11 mouse cellular contexts compared by ENCODE assay signal in genomic region chr2:149828911-149829310, GRCm38 (mm10). TPM values are rescaled to one million over a fixed set of nuclear protein-coding genes. Genes with fewer than 3 reads are reported as not detected.
DNase-seq lines count a peak whose midpoint lies in the region; ATAC-seq and TF ChIP-seq lines count a peak whose summit lies in the region.
"Had no signal": no experiment of that assay in that cellular context is flagged by ENCODE, and none has a peak within 500 bp of the region (broad histone marks: within the 10 kb centered on the region; RNA-seq: fewer than 3 reads in every experiment).

Gene Syndig1 (plus strand): TSS chr2:149829211.

- H3K27ac ChIP-seq in heart, embryonic 13.5 days (replicated peaks), result no peak within 1 kb of the TSS
- H3K27ac ChIP-seq in ES-E14 (ENCODE audit: insufficient read depth, low read depth, low read length, poor library complexity, severe bottlenecking), result no peak within 1 kb of the TSS
- H3K27ac ChIP-seq in hindbrain, embryonic 12.5 days, result no peak within 1 kb of the TSS
- no peak within 1 kb of the TSS for H3K27ac ChIP-seq in limb, embryonic 14.5 days (replicated peaks; ENCODE audit: low read depth, low read length)

- no peaks in the 10 kb centered on the region for H3K36me3 ChIP-seq in heart, embryonic 13.5 days
- H3K36me3 ChIP-seq in ES-E14 (ENCODE audit: control insufficient read depth, insufficient read depth, low read length, poor library complexity, severe bottlenecking), result no peaks in the 10 kb centered on the region
- no peaks in the 10 kb centered on the region for H3K36me3 ChIP-seq in hindbrain, embryonic 12.5 days
- no peaks in the 10 kb centered on the region for H3K36me3 ChIP-seq in limb, embryonic 14.5 days (ENCODE audit: control insufficient read depth, insufficient read depth, low read length)

- in situ Hi-C loops in ES-E14 (cut with MboI; ENCODE audit: low sequenced_read_pairs in 2 of 2, unreplicated experiment in 2 of 2), result no loop called here

- H3K4me3 ChIP-seq in heart, embryonic 13.5 days, result peak within 1 kb of the TSS; percentile 66
- peak within 1 kb of the TSS; percentile 78 to 84 for H3K4me3 ChIP-seq in ES-E14 (ENCODE audit: insufficient read depth in 1 of 2, low read depth in 1 of 2, low read length in 2 of 2, poor library complexity in 1 of 2, severe bottlenecking in 1 of 2)
- peak within 1 kb of the TSS; percentile 65 for H3K4me3 ChIP-seq in hindbrain, embryonic 12.5 days
- peak within 1 kb of the TSS; percentile 61 for H3K4me3 ChIP-seq in limb, embryonic 14.5 days (replicated peaks; ENCODE audit: low read length)
- H3K4me3 ChIP-seq: myocyte had no signal

- no peak for ATAC-seq in heart, embryonic 13.5 days (ENCODE audit: extremely low read depth, insufficient number of reproducible peaks, low FRiP score, low TSS enrichment)
- no peak for ATAC-seq in hindbrain, embryonic 12.5 days (ENCODE audit: low FRiP score)
- no peak for ATAC-seq in limb, embryonic 14.5 days (ENCODE audit: low FRiP score, low read depth)
- ATAC-seq in megakaryocyte, adult 5-6 weeks (ENCODE audit: poor library complexity, severe bottlenecking), result no peak

- no peak for DNase-seq in heart, postnatal 4 days
- DNase-seq in ES-E14 (ENCODE audit: low read depth, low spot score), result no peak
- no peak for DNase-seq in limb, embryonic 14.5 days (ENCODE audit: low spot score)
- DNase-seq in ovary, postnatal 14 days (ENCODE audit: low spot score), result no peak
- DNase-seq in thymus, adult 18-20 months, result no peak

- 56% methylated on average over 2 of the region's 2 CpGs for WGBS in heart, embryonic 13.5 days
- 80% methylated on average over 2 of the region's 2 CpGs for whole genome bisulfite sequencing in hindbrain, embryonic 12.5 days
- WGBS in limb, embryonic 14.5 days, result 75% methylated on average over 2 of the region's 2 CpGs

- peak within 1 kb of the TSS; percentile 80; the same call in 1 of the 2 replicates for H3K9ac ChIP-seq in heart, embryonic 13.5 days
- peak within 1 kb of the TSS; percentile 70 for H3K9ac ChIP-seq in ES-E14 (ENCODE audit: insufficient read depth, low read depth, low read length, poor library complexity, severe bottlenecking)
- H3K9ac ChIP-seq in hindbrain, embryonic 12.5 days, result peak within 1 kb of the TSS; percentile 78; the same call in 1 of the 2 replicates
- H3K9ac ChIP-seq in limb, embryonic 14.5 days (ENCODE audit: low read depth, low read length, severe bottlenecking), result peak within 1 kb of the TSS; percentile 59

- H3K4me1 ChIP-seq in heart, embryonic 13.5 days, result peaks cover 22% of the 10 kb centered on the region
- peaks cover 0 to 6% of the 10 kb centered on the region in 2 experiments; a peak in 2 of 4 replicates for H3K4me1 ChIP-seq in ES-E14 (ENCODE audit: control insufficient read depth in 2 of 2, insufficient read depth in 2 of 2, low read length in 2 of 2, poor library complexity in 1 of 2)
- H3K4me1 ChIP-seq in hindbrain, embryonic 12.5 days, result peaks cover 13% of the 10 kb centered on the region
- peaks cover 14% of the 10 kb centered on the region; the same call in 1 of the 2 replicates for H3K4me1 ChIP-seq in limb, embryonic 14.5 days (ENCODE audit: control insufficient read depth, insufficient read depth, low read length)

- H3K9me3 ChIP-seq in heart, embryonic 13.5 days, result no peaks in the 10 kb centered on the region
- no peaks in the 10 kb centered on the region for H3K9me3 ChIP-seq in ES-E14 (ENCODE audit: control insufficient read depth, insufficient read depth, low read depth, low read length)
- H3K9me3 ChIP-seq in hindbrain, embryonic 12.5 days (replicated peaks), result no peaks in the 10 kb centered on the region
- no peaks in the 10 kb centered on the region for H3K9me3 ChIP-seq in limb, embryonic 14.5 days (ENCODE audit: control insufficient read depth, low read length)

- H3K4me2 ChIP-seq in heart, embryonic 13.5 days, result peak within 1 kb of the TSS; percentile 94
- peak within 1 kb of the TSS; percentile 98 for H3K4me2 ChIP-seq in hindbrain, embryonic 12.5 days (replicated peaks)
- peak within 1 kb of the TSS; percentile 98 for H3K4me2 ChIP-seq in limb, embryonic 14.5 days (replicated peaks; ENCODE audit: low read depth, low read length, severe bottlenecking)

- TF ChIP-seq POLR2A in limb, embryonic 14.5 days (IDR thresholded peaks at IDR 0.05; ENCODE audit: borderline replicate concordance, extremely low read depth, insufficient read depth, insufficient read length), result no peak

- peaks cover 51% of the 10 kb centered on the region for H3K27me3 ChIP-seq in heart, embryonic 13.5 days (replicated peaks)
- peaks cover 43% of the 10 kb centered on the region for H3K27me3 ChIP-seq in hindbrain, embryonic 12.5 days
- peaks cover 32% of the 10 kb centered on the region; the same call in 1 of the 2 replicates for H3K27me3 ChIP-seq in limb, embryonic 14.5 days (ENCODE audit: control insufficient read depth, insufficient read depth, low read length)

TF ChIP-seq in ES-E14, 5 proteins besides CTCF, POLR2A, EP300 and RAD21:
- TF ChIP-seq ZC3H11A (IDR thresholded peaks at IDR 0.05; ENCODE audit: borderline replicate concordance, low read depth, low read length), result no peak
- TF ChIP-seq HCFC1 (IDR thresholded peaks at IDR 0.05; ENCODE audit: borderline replicate concordance, insufficient read depth, low read length), result no peak
- no peak for TF ChIP-seq CHD2 (IDR thresholded peaks at IDR 0.05; ENCODE audit: low read depth, low read length)
- no peak for TF ChIP-seq MAFK (IDR thresholded peaks at IDR 0.05; ENCODE audit: insufficient read depth, low read depth, low read length)
- no peak for TF ChIP-seq ZNF384 (IDR thresholded peaks at IDR 0.05; ENCODE audit: low read depth, low read length)

RNA-seq across cellular contexts. Expression of gene Syndig1, which starts in this region (rescaled TPM):
- 4.0 and 4.2 TPM in 2 replicates for polyA plus RNA-seq in heart, embryonic 13.5 days (2015; fragmentation: Nextera tagmentation; extraction: Ambion mirVana)
- total RNA-seq in heart, postnatal 4 days (2021), result under 1 TPM; 0.54 to 0.55 TPM
- 3.3 and 3.7 TPM in 2 replicates for total RNA-seq in ES-E14 (2012; rRNA removed)
- 13.4 and 16.0 TPM in 2 replicates for polyA plus RNA-seq in hindbrain, embryonic 12.5 days (2016; fragmentation: Nextera tagmentation; extraction: Ambion mirVana)
- 5.5 and 5.7 TPM in 2 replicates for polyA plus RNA-seq in limb, embryonic 14.5 days (2012; rRNA removed)
- 8.1 and 9.3 TPM in 2 replicates for polyA plus RNA-seq in limb, embryonic 14.5 days (2014; fragmentation: Nextera tagmentation; extraction: Ambion mirVana)
- total RNA-seq in megakaryocyte, adult 5-6 weeks (2015), result not detected in 2 replicates
- not detected in 2 replicates for total RNA-seq in megakaryocyte, adult 5-6 weeks (2017)
- total RNA-seq: granulocyte monocyte progenitor cell, adult 5-6 weeks had no signal
- polyA plus RNA-seq: C2C12, myocyte had no signal
